In the genomic region with DNA sequence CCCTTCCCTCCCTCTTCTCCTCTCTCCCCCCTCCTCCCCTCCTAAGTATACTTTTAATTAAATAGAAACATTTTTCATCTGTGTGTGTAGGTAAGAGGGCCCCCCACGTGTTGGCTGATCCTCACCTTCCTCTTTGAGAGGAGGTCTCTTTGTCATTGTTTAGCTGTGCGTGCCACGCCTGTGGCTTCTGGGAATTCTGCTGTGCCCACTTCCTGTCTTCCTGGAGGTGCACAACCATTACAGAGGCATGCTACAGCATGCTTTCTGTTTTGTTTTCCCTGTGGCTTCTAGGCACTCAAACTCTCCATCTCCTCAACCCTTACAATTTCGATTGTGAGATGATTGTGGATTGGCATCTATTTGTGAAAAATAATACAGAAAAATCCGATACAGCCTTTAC, we compare ENCODE assay signal across 18 mouse cellular contexts. TPM values are rescaled to one million over a fixed set of nuclear protein-coding genes. Genes with fewer than 3 reads are reported as not detected.
DNase-seq lines count a peak whose midpoint lies in the region; ATAC-seq and TF ChIP-seq lines count a peak whose summit lies in the region.
"Had no signal": no experiment of that assay in that cellular context is flagged by ENCODE, and none has a peak within 500 bp of the region (broad histone marks: within the 10 kb centered on the region; RNA-seq: fewer than 3 reads in every experiment).

No protein-coding gene starts in this region.

- H3K27ac ChIP-seq in heart, adult 2 months, result no peak overlapping the region
- H3K27ac ChIP-seq in lung, embryonic 15.5 days, result peak overlapping the region; percentile 57; the same call in 1 of the 2 replicates
- no peak overlapping the region for H3K27ac ChIP-seq in intestine, postnatal 0 days (ENCODE audit: low read depth, low read length)
- H3K27ac ChIP-seq: embryonic facial prominence, embryonic 15.5 days; forebrain, embryonic 13.5 days; limb, embryonic 15.5 days had no signal

- intact Hi-C loops in heart, adult 2 months (cut with DNase I), result no loop called here

- ATAC-seq in lung, embryonic 15.5 days (ENCODE audit: borderline replicate concordance, extremely low read depth, low FRiP score, low TSS enrichment), result no peak
- no peak for ATAC-seq in intestine, postnatal 0 days
- ATAC-seq: forebrain, embryonic 13.5 days; intestine, embryonic 16.5 days had no signal

- no peak for TF ChIP-seq CTCF in heart, adult 2 months (IDR thresholded peaks at IDR 0.05)
- TF ChIP-seq CTCF in intestine, postnatal 0 days (IDR thresholded peaks at IDR 0.05; ENCODE audit: low read depth), result no peak

- peaks cover 10% of the 10 kb centered on the region; the same call in 1 of the 2 replicates for H3K79me2 ChIP-seq in heart, adult 2 months (replicated peaks; ENCODE audit: control insufficient read depth, insufficient read depth, low read length)

- H3K27me3 ChIP-seq in heart, adult 2 months (ENCODE audit: control insufficient read depth, insufficient read depth, low read length), result no peaks in the 10 kb centered on the region
- no peaks in the 10 kb centered on the region for H3K27me3 ChIP-seq in lung, embryonic 15.5 days
- H3K27me3 ChIP-seq in intestine, postnatal 0 days (replicated peaks; ENCODE audit: control insufficient read depth, insufficient read depth, low read length), result no peaks in the 10 kb centered on the region
- H3K27me3 ChIP-seq: CH12.LX; embryonic facial prominence, embryonic 15.5 days; forebrain, embryonic 13.5 days; heart, embryonic 12.5 days; limb, embryonic 15.5 days had no signal

- TF ChIP-seq EP300 in heart, adult 2 months (IDR thresholded peaks at IDR 0.05; ENCODE audit: insufficient read depth, low read depth, low read length), result no peak

- no peaks in the 10 kb centered on the region for H3K9me3 ChIP-seq in lung, embryonic 15.5 days
- no peaks in the 10 kb centered on the region for H3K9me3 ChIP-seq in intestine, postnatal 0 days (ENCODE audit: control insufficient read depth)
- H3K9me3 ChIP-seq: embryonic facial prominence, embryonic 15.5 days; forebrain, embryonic 13.5 days; heart, embryonic 12.5 days; limb, embryonic 15.5 days had no signal

- peaks cover 6% of the 10 kb centered on the region for H3K36me3 ChIP-seq in heart, adult 2 months (ENCODE audit: control insufficient read depth, insufficient read depth, low read length)
- H3K36me3 ChIP-seq in lung, embryonic 15.5 days, result no peaks in the 10 kb centered on the region
- H3K36me3 ChIP-seq in intestine, postnatal 0 days (ENCODE audit: control insufficient read depth, insufficient read depth), result no peaks in the 10 kb centered on the region
- H3K36me3 ChIP-seq: embryonic facial prominence, embryonic 15.5 days; heart, embryonic 12.5 days; limb, embryonic 15.5 days had no signal

- H3K9ac ChIP-seq in heart, adult 2 months (ENCODE audit: low read depth, low read length), result no peak overlapping the region
- H3K9ac ChIP-seq in lung, embryonic 15.5 days, result no peak overlapping the region
- H3K9ac ChIP-seq in intestine, postnatal 0 days (ENCODE audit: low read depth, low read length), result no peak overlapping the region
- H3K9ac ChIP-seq: embryonic facial prominence, embryonic 15.5 days; forebrain, embryonic 13.5 days; heart, embryonic 12.5 days; limb, embryonic 15.5 days had no signal

- H3K4me2 ChIP-seq in lung, embryonic 15.5 days, result no peak overlapping the region
- H3K4me2 ChIP-seq in intestine, postnatal 0 days (replicated peaks; ENCODE audit: low read depth), result no peak overlapping the region
- H3K4me2 ChIP-seq: embryonic facial prominence, embryonic 15.5 days; forebrain, embryonic 13.5 days; heart, embryonic 12.5 days; limb, embryonic 15.5 days had no signal

- 51% methylated on average over 5 of the region's 5 CpGs for WGBS in heart, adult 2 months
- 52% methylated on average over 5 of the region's 5 CpGs for WGBS in lung, embryonic 15.5 days
- 47% methylated on average over 5 of the region's 5 CpGs for WGBS in intestine, postnatal 0 days

- no peak for TF ChIP-seq POLR2A in heart, adult 2 months (IDR thresholded peaks at IDR 0.05; ENCODE audit: insufficient read depth, low read depth, low read length)

- H3K4me1 ChIP-seq in heart, adult 2 months (ENCODE audit: control insufficient read depth, insufficient read depth, low read length), result peaks cover 14% of the 10 kb centered on the region
- peaks cover 45% of the 10 kb centered on the region for H3K4me1 ChIP-seq in lung, embryonic 15.5 days
- H3K4me1 ChIP-seq in intestine, postnatal 0 days (replicated peaks; ENCODE audit: control insufficient read depth, insufficient read depth, low read length), result peaks cover 15% of the 10 kb centered on the region; the same call in 1 of the 2 replicates
- H3K4me1 ChIP-seq: forebrain, embryonic 13.5 days; limb, embryonic 15.5 days had no signal

- DNase-seq in heart, adult 11 months, result peak; percentile 85
- no peak for DNase-seq in heart, adult 2 months
- DNase-seq in 3134 (ENCODE audit: extremely low read depth, insufficient read length, low spot score) (peak; percentile 24), ES-CJ7 (ENCODE audit: low read depth, low spot score) (peak; percentile 68)
- DNase-seq in adrenal gland, postnatal 10 days, result no peak
- DNase-seq in yolk sac, embryonic 10.5 days (ENCODE audit: low spot score), result no peak
- DNase-seq: adrenal gland, postnatal 25 days; right cerebral cortex, postnatal 25 days; thymus, adult 18-20 months had no signal

- H3K4me3 ChIP-seq in heart, adult 2 months, result no peak overlapping the region
- H3K4me3 ChIP-seq in lung, embryonic 15.5 days, result no peak overlapping the region
- H3K4me3 ChIP-seq in intestine, postnatal 0 days (ENCODE audit: low read depth, low read length), result no peak overlapping the region
- H3K4me3 ChIP-seq: embryonic facial prominence, embryonic 15.5 days; forebrain, embryonic 13.5 days; heart, embryonic 12.5 days; limb, embryonic 15.5 days had no signal

RNA-seq across cellular contexts. Expression of a gene that starts 10.9 kb away (rescaled TPM):
- total RNA-seq in heart, adult 2 months (2021), result 100 to 1,000 TPM; 152 to 174 TPM
- 61.5 and 92.5 TPM in 2 replicates for polyA plus RNA-seq in heart, adult 2 months (2012; rRNA removed)
- 28.3 and 30.8 TPM in 2 replicates for polyA plus RNA-seq in lung, embryonic 15.5 days (2015; fragmentation: Nextera tagmentation; extraction: Ambion mirVana)
- 10 to 100 TPM; 59.9 to 76.5 TPM for total RNA-seq in adrenal gland, postnatal 10 days (2021)
- polyA plus RNA-seq in intestine, postnatal 0 days (2015; fragmentation: Nextera tagmentation; extraction: Ambion mirVana), result 27.7 and 30.5 TPM in 2 replicates
- total RNA-seq: CH12.LX had no signal

RNA-seq across cellular contexts. Expression of a gene that starts 11.1 kb away (rescaled TPM):
- under 1 TPM; 0.60 to 0.93 TPM for total RNA-seq in heart, adult 2 months (2021)
- polyA plus RNA-seq in heart, adult 2 months (2012; rRNA removed), result 0.10 and 0.18 TPM in 2 replicates
- polyA plus RNA-seq in lung, embryonic 15.5 days (2015; fragmentation: Nextera tagmentation; extraction: Ambion mirVana), result 1.6 and 2.0 TPM in 2 replicates
- total RNA-seq in adrenal gland, postnatal 10 days (2021), result 1 to 10 TPM; 1.3 to 1.4 TPM
- 0.80 and 0.81 TPM in 2 replicates for polyA plus RNA-seq in intestine, postnatal 0 days (2015; fragmentation: Nextera tagmentation; extraction: Ambion mirVana)
- total RNA-seq: CH12.LX; common myeloid progenitor, adult 5-6 weeks had no signal

Comparison
In these comparisons a context has a peak if more than half of its experiments do, and no peak if none do; other contexts are left out.
1. DNase-seq: peak in heart, adult 11 months (single experiment), 3134 (single experiment) and ES-CJ7 (single experiment); none in heart, adult 2 months (0 of 2), adrenal gland, postnatal 10 days (single experiment) and yolk sac, embryonic 10.5 days (single experiment).